Mouse (Mus musculus) forebrain, postnatal 0 days (tissue): ENCODE data around the gene Cep57l1. TPM values are rescaled to one million over a fixed set of nuclear protein-coding genes. Genes with fewer than 3 reads are reported as not detected.

ENCODE experiments used
- ATAC-seq: fragments of 200-750 bp; cut with Nextera tagmentation; 2 replicates; pipeline ENCODE4 v1.8.0; 2017; ENCODE audit warnings: mild to moderate bottlenecking, moderate library complexity
- DNase-seq: peaks from one replicate; pipeline ENCODE4 v3.0.0-alpha.2; 2015
- H3K27ac ChIP-seq: fragments of 300-500 bp; sonication (generic); 2 replicates; pipeline ENCODE4 v1.5.1; 2014; ENCODE audit warnings: low read depth, mild to moderate bottlenecking, antibody characterized with exemption, low read length, moderate library complexity, mixed read lengths
- H3K27me3 ChIP-seq: fragments of 300-500 bp; sonication (generic); 2 replicates; pipeline ENCODE4 v1.6.1; 2014; ENCODE audit warnings: mild to moderate bottlenecking, low read length, mixed read lengths; ENCODE audit not compliant: insufficient read depth
- H3K36me3 ChIP-seq: fragments of 300-500 bp; sonication (generic); 2 replicates; pipeline ENCODE4 v1.6.1; 2014; ENCODE audit warnings: mild to moderate bottlenecking, moderate library complexity; ENCODE audit not compliant: insufficient read depth
- H3K4me1 ChIP-seq: fragments of 300-500 bp; sonication (generic); 2 replicates; pipeline ENCODE4 v1.6.1; 2014; ENCODE audit warnings: antibody characterized with exemption; ENCODE audit not compliant: insufficient read depth
- H3K4me2 ChIP-seq: fragments of 300-500 bp; sonication (generic); 2 replicates; pipeline ENCODE4 v1.6.1; 2014; ENCODE audit warnings: low read depth, mild to moderate bottlenecking, moderate library complexity
- H3K4me3 ChIP-seq: fragments of 300-500 bp; sonication (generic); 2 replicates; pipeline ENCODE4 v1.5.1; 2014; ENCODE audit warnings: low read depth, low read length, mixed read lengths
- H3K9ac ChIP-seq: fragments of 300-500 bp; sonication (generic); 2 replicates; pipeline ENCODE4 v1.6.1; 2014; ENCODE audit warnings: mild to moderate bottlenecking
- H3K9me3 ChIP-seq: fragments of 300-500 bp; sonication (generic); 2 replicates; pipeline ENCODE4 v1.6.1; 2016; ENCODE audit warnings: low read length
- CTCF ChIP-seq: sonication (generic); IDR thresholded peaks from 2 replicates; pipeline ENCODE4 v1.5.1; 2016; ENCODE audit warnings: antibody characterized with exemption, control low read depth, low read depth
- WGBS: fragments of 180-500 bp; shearing (Covaris S2); extraction: QIAGEN DNeasy Blood & Tissue Kit; methylation state at CpG from one replicate; pipeline ENCODE4 v1.1.7; 2014; 5-methylcytosine and 5-hydroxymethylcytosine counted together
- polyA plus RNA-seq: library from polyadenylated mRNA; unstranded; fragments of >200 nt; fragmentation: Nextera tagmentation; extraction: Ambion mirVana; gene quantifications from 2 replicates; pipeline ENCODE4 v1.2.1, GENCODE M21; 2015
- total RNA-seq: library from RNA; depleted of rRNA; stranded (reverse); fragments of >200 nt; gene quantifications from 2 replicates; pipeline ENCODE4 v1.2.3, GENCODE M21; 2014

Gene Cep57l1
- total and polyA plus RNA-seq, 2 experiments from 2014 or later, result 10.2 to 11.7 TPM

DNA sequence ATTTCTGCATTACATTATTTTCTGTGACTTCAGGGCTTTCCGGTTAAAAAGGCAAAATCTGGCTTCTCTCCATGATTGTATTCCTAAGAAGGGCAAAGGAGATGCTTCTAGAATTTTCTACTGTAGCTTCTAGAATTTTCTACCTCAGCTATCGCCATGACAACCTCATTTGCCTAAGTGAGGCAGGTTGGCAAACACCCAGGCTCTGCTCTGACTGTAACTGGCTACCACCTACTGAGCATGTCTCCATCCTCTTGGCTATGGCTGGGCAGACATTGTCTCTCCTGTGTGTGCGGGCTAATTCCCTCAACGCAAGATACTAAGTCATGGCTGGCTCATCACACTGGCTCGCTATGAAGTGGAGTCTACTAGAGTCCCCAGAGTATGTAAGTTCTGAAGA lies 63.1 kb downstream of the Cep57l1 start:
- Histone ChIP-seq H3K9ac (no peak overlapping the region), H3K27ac (no peak overlapping the region), H3K27me3 (no peaks in the 10 kb centered on the region), H3K9me3 (no peaks in the 10 kb centered on the region), H3K36me3 (no peaks in the 10 kb centered on the region), H3K4me3 (no peak overlapping the region), H3K4me1 (peaks cover 7% of the 10 kb centered on the region), H3K4me2 (no peak overlapping the region)
- no peak for TF ChIP-seq CTCF
- 57% methylated on average over 5 of the region's 5 CpGs for WGBS
- DNase-seq (peak; percentile 74), ATAC-seq (peak; percentile 68)

GRCm38 (mm10) chr10:41744006-41744405 lies 65.7 kb downstream of the Cep57l1 start:
- Histone ChIP-seq H3K27ac (no peak overlapping the region), H3K9ac (no peak overlapping the region), H3K4me3 (no peak overlapping the region), H3K4me2 (no peak overlapping the region), H3K9me3 (no peaks in the 10 kb centered on the region), H3K27me3 (no peaks in the 10 kb centered on the region), H3K4me1 (peaks cover 7% of the 10 kb centered on the region), H3K36me3 (no peaks in the 10 kb centered on the region)
- TF ChIP-seq CTCF, result no peak
- 83% methylated on average over 4 of the region's 4 CpGs for WGBS
- ATAC-seq (no peak), DNase-seq (no peak)

- no peaks in the 10 kb centered on the region for H3K9me3 ChIP-seq
- H3K27me3 ChIP-seq, result no peaks in the 10 kb centered on the region
- peaks cover 2% of the 10 kb centered on the region; the same call in 1 of the 2 replicates for H3K36me3 ChIP-seq
- no peak overlapping the region for H3K4me2 ChIP-seq
- H3K4me1 ChIP-seq, result no peaks in the 10 kb centered on the region
- 91% methylated on average over 2 of the region's 2 CpGs for WGBS
- H3K4me3 ChIP-seq, result no peak overlapping the region
- H3K9ac ChIP-seq, result no peak overlapping the region
- DNase-seq, result no peak
- H3K27ac ChIP-seq, result no peak overlapping the region
- no peak for TF ChIP-seq CTCF
- ATAC-seq, result no peak
These were observed 69.5 kb downstream of the Cep57l1 start for GRCm38 (mm10) chr10:41740221-41740620.

DNA sequence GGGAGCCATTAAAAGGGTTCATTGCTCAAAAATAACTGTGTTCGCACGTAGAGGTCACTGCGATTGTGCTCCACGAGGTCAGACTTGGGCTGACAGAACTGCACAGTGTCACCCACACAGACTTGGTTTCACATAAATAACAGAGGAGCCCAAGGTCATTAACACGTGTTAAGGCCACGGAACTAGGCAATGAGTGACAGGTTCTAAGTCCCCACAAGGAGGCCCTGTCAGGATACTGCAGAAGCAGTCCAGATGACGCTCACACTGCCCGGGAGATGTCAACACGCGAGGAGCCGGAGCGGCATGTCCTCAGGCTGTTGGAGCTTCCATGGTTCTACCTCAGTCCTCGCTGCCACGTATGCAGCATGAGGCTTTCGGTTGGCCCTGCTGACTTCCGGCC lies 72.4 kb downstream of the Cep57l1 start:
- DNase-seq (no peak), ATAC-seq (no peak)
- TF ChIP-seq CTCF, result no peak
- WGBS, result 95% methylated on average over 16 of the region's 16 CpGs
- no peak overlapping the region for H3K9ac ChIP-seq
- H3K27ac ChIP-seq, result no peak overlapping the region
- H3K4me3 ChIP-seq, result no peak overlapping the region
- no peak overlapping the region for H3K4me2 ChIP-seq
- no peaks in the 10 kb centered on the region for H3K9me3 ChIP-seq
- peaks cover 2% of the 10 kb centered on the region; the same call in 1 of the 2 replicates for H3K36me3 ChIP-seq
- no peaks in the 10 kb centered on the region for H3K27me3 ChIP-seq
- H3K4me1 ChIP-seq, result no peaks in the 10 kb centered on the region

- no peaks in the 10 kb centered on the region for H3K9me3 ChIP-seq
- H3K4me2 ChIP-seq, result no peak overlapping the region
- DNase-seq (no peak), ATAC-seq (no peak)
- no peak overlapping the region for H3K9ac ChIP-seq
- no peak overlapping the region; the same call in 1 of the 2 replicates for H3K27ac ChIP-seq
- H3K4me1 ChIP-seq, result no peaks in the 10 kb centered on the region
- no peaks in the 10 kb centered on the region for H3K27me3 ChIP-seq
- H3K4me3 ChIP-seq, result no peak overlapping the region
- peaks cover 7% of the 10 kb centered on the region; the same call in 1 of the 2 replicates for H3K36me3 ChIP-seq
- WGBS, result 55% methylated on average over 6 of the region's 6 CpGs
- TF ChIP-seq CTCF, result no peak
These were observed 74.3 kb downstream of the Cep57l1 start for GRCm38 (mm10) chr10:41735398-41735797.

DNA sequence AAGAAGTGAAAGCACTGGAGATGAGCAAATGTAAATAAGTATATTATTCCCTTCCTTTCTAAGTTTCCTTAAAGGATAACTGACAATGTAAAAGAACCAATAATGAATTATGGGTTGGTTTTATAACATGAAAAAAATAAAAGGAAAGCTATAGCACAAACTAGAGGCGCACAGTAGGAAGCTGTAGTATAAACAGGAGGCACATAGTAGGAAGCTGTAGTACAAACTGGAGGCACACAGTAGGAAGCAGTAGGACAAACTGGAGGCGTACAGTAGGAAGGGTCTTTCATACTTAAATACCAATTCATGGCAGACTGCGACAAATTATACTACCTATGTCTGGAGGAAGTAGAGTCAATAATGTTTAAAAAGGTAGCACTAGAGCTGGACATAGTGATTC lies 76.5 kb downstream of the Cep57l1 start:
- Histone ChIP-seq H3K4me2 (no peak overlapping the region), H3K27ac (no peak overlapping the region), H3K27me3 (no peaks in the 10 kb centered on the region), H3K4me3 (no peak overlapping the region), H3K9ac (no peak overlapping the region), H3K9me3 (no peaks in the 10 kb centered on the region), H3K36me3 (peaks cover 7% of the 10 kb centered on the region; the same call in 1 of the 2 replicates), H3K4me1 (no peaks in the 10 kb centered on the region)
- DNase-seq (no peak), ATAC-seq (no peak)
- 96% methylated on average over 3 of the region's 3 CpGs for WGBS
- no peak for TF ChIP-seq CTCF

DNA sequence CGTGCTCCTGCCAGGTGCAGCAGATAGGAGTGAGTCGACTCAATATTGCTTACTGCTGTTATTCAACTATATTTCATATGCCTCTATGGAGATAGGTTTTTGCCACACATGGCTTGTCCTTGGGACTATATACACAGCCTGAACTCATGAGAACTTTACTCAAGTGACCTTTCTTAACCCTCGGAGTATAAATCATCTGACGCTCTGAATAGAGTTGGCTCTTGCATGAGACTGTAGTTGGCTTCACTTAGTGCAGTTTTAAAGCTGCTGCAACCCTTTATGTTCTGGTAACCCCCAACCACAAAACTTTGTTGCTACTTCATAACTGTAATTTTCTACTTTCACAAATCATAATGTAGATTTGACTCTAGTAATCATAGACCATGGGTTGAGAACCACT lies 77.7 kb downstream of the Cep57l1 start:
- Histone ChIP-seq H3K9me3 (no peaks in the 10 kb centered on the region), H3K4me1 (no peaks in the 10 kb centered on the region), H3K9ac (no peak overlapping the region), H3K4me3 (no peak overlapping the region), H3K27ac (no peak overlapping the region), H3K36me3 (peaks cover 12% of the 10 kb centered on the region), H3K4me2 (no peak overlapping the region), H3K27me3 (no peaks in the 10 kb centered on the region)
- DNase-seq (no peak), ATAC-seq (no peak)
- no peak for TF ChIP-seq CTCF
- WGBS, result 91% methylated on average over 4 of the region's 4 CpGs
